Mouse (Mus musculus) heart, embryonic 12.5 days (tissue): ENCODE measurements around the gene Adam30. TPM values are rescaled to one million over a fixed set of nuclear protein-coding genes. Genes with fewer than 3 reads are reported as not detected.
"Not testable (repeated sequence)": the region's sequence is repeated elsewhere in the genome, so short reads cannot be mapped to it uniquely, and the experiment has no call there.

ENCODE experiments used
- ATAC-seq: fragments of 200-750 bp; cut with Nextera tagmentation; 2 replicates; pipeline ENCODE4 v1.8.0; 2017; ENCODE audit warnings: moderate TSS enrichment, moderate library complexity; ENCODE audit not compliant: insufficient number of reproducible peaks, low FRiP score
- H3K27ac ChIP-seq: fragments of 300-500 bp; sonication (generic); 2 replicates; pipeline ENCODE4 v1.5.1; 2016; ENCODE audit warnings: mild to moderate bottlenecking, moderate library complexity; ENCODE audit not compliant: poor library complexity, severe bottlenecking
- H3K27me3 ChIP-seq: fragments of 300-500 bp; sonication (generic); replicated peaks from 2 replicates; pipeline ENCODE4 v1.6.1; 2016; ENCODE audit warnings: mild to moderate bottlenecking, moderate library complexity
- H3K36me3 ChIP-seq: fragments of 300-500 bp; sonication (generic); 2 replicates; pipeline ENCODE4 v1.6.1; 2016; ENCODE audit warnings: mild to moderate bottlenecking, moderate library complexity
- H3K4me1 ChIP-seq: fragments of 300-500 bp; sonication (generic); replicated peaks from 2 replicates; pipeline ENCODE4 v1.6.1; 2016; ENCODE audit warnings: mild to moderate bottlenecking
- H3K4me2 ChIP-seq: fragments of 300-500 bp; sonication (generic); 2 replicates; pipeline ENCODE4 v1.6.1; 2016; ENCODE audit warnings: mild to moderate bottlenecking, moderate library complexity
- H3K4me3 ChIP-seq: fragments of 300-500 bp; sonication (generic); 2 replicates; pipeline ENCODE4 v1.5.1; 2016; ENCODE audit warnings: mild to moderate bottlenecking
- H3K9ac ChIP-seq: fragments of 300-500 bp; sonication (generic); 2 replicates; pipeline ENCODE4 v1.6.1; 2016; ENCODE audit warnings: mild to moderate bottlenecking, moderate library complexity
- H3K9me3 ChIP-seq: fragments of 300-500 bp; sonication (generic); replicated peaks from 2 replicates; pipeline ENCODE4 v1.6.1; 2016; ENCODE audit warnings: mild to moderate bottlenecking, moderate library complexity
- WGBS: fragments of 180-500 bp; shearing (Covaris S2); methylation state at CpG from one replicate; pipeline ENCODE4 v1.1.7; 2016; 5-methylcytosine and 5-hydroxymethylcytosine counted together
- polyA plus RNA-seq: library from polyadenylated mRNA; unstranded; fragments of >200 nt; fragmentation: Nextera tagmentation; extraction: Ambion mirVana; gene quantifications from 2 replicates; pipeline ENCODE4 v1.2.1, GENCODE M21; 2016

The Adam30 gene
- not detected in 2 replicates for polyA plus RNA-seq

GRCm38 (mm10) chr3:98160330-98160729, at the start of gene Adam30:
TSS of gene Adam30 (plus strand) at chr3:98160630.
- Histone ChIP-seq H3K27me3 (no peaks in the 10 kb centered on the region), H3K4me3 (no peak within 1 kb of the TSS), H3K4me1 (peaks cover 16% of the 10 kb centered on the region), H3K9me3 (no peaks in the 10 kb centered on the region), H3K36me3 (no peaks in the 10 kb centered on the region), H3K9ac (no peak within 1 kb of the TSS), H3K4me2 (no peak within 1 kb of the TSS), H3K27ac (no peak within 1 kb of the TSS)
- no peak for ATAC-seq
- WGBS = 71% methylated on average over 17 of the region's 17 CpGs

GRCm38 (mm10) chr3:98118252-98118651, 42.2 kb upstream of the Adam30 start:
- WGBS = 85% methylated on average over 3 of the region's 3 CpGs
- Histone ChIP-seq H3K27me3 (no peaks in the 10 kb centered on the region), H3K36me3 (peaks cover 88% of the 10 kb centered on the region), H3K4me1 (no peaks in the 10 kb centered on the region), H3K4me3 (no peak overlapping the region), H3K9ac (no peak overlapping the region), H3K27ac (no peak overlapping the region), H3K9me3 (no peaks in the 10 kb centered on the region), H3K4me2 (no peak overlapping the region)
- ATAC-seq = no peak

- no peak overlapping the region for H3K4me2 ChIP-seq
- peaks cover 89% of the 10 kb centered on the region for H3K36me3 ChIP-seq
- no peak for ATAC-seq
- H3K4me3 ChIP-seq = no peak overlapping the region
- WGBS = 83% methylated on average over 6 of the region's 6 CpGs
- no peaks in the 10 kb centered on the region for H3K9me3 ChIP-seq
- H3K9ac ChIP-seq = no peak overlapping the region
- H3K4me1 ChIP-seq = no peaks in the 10 kb centered on the region
- H3K27me3 ChIP-seq = no peaks in the 10 kb centered on the region
- H3K27ac ChIP-seq = no peak overlapping the region
Measured at GRCm38 (mm10) chr3:98119338-98119737, 41.1 kb upstream of the Adam30 start.

- 82% methylated on average over 6 of the region's 6 CpGs for WGBS
Measured at GRCm38 (mm10) chr3:98120884-98121283, 39.5 kb upstream of the Adam30 start.

GRCm38 (mm10) chr3:98127775-98128174, 32.7 kb upstream of the Adam30 start:
- no peaks in the 10 kb centered on the region for H3K9me3 ChIP-seq
- H3K9ac ChIP-seq = no peak overlapping the region
- peaks cover 10% of the 10 kb centered on the region for H3K4me1 ChIP-seq
- no peak overlapping the region for H3K27ac ChIP-seq
- peaks cover 85% of the 10 kb centered on the region for H3K36me3 ChIP-seq
- H3K4me2 ChIP-seq = no peak overlapping the region
- no peak for ATAC-seq
- no peak overlapping the region for H3K4me3 ChIP-seq
- 94% methylated on average over 2 of the region's 2 CpGs for WGBS
- H3K27me3 ChIP-seq = no peaks in the 10 kb centered on the region

More at GRCm38 (mm10) chr3:98120884-98121283, 39.5 kb upstream of the Adam30 start:
- Histone ChIP-seq H3K4me1 (0 out of 2 replicates have a peak, but pooled peaks cover 4% of the 10 kb centered on the region), H3K9me3 (no peaks in the 10 kb centered on the region), H3K4me2 (no peak overlapping the region), H3K9ac (no peak overlapping the region), H3K4me3 (no peak overlapping the region), H3K27ac (no peak overlapping the region), H3K36me3 (peaks cover 90% of the 10 kb centered on the region), H3K27me3 (no peaks in the 10 kb centered on the region)
- no peak for ATAC-seq

GRCm38 (mm10) chr3:98128716-98129115, 31.7 kb upstream of the Adam30 start:
- no peak overlapping the region for H3K9ac ChIP-seq
- no peak for ATAC-seq
- peaks cover 85% of the 10 kb centered on the region for H3K36me3 ChIP-seq
- H3K4me1 ChIP-seq = peaks cover 10% of the 10 kb centered on the region
- no peaks in the 10 kb centered on the region for H3K9me3 ChIP-seq
- H3K27ac ChIP-seq = no peak overlapping the region
- H3K27me3 ChIP-seq = no peaks in the 10 kb centered on the region
- no peak overlapping the region for H3K4me3 ChIP-seq
- WGBS = 55% methylated on average over 5 of the region's 5 CpGs
- H3K4me2 ChIP-seq = no peak overlapping the region

GRCm38 (mm10) chr3:98132140-98132539, 28.3 kb upstream of the Adam30 start:
- H3K9me3 ChIP-seq, H3K4me2 ChIP-seq, H3K4me1 ChIP-seq, H3K4me3 ChIP-seq, H3K9ac ChIP-seq, ATAC-seq, H3K27ac ChIP-seq, H3K27me3 ChIP-seq: not testable (repeated sequence)
- WGBS = 91% methylated on average over 4 of the region's 4 CpGs
- H3K36me3 ChIP-seq = peaks cover 85% of the 10 kb centered on the region

GRCm38 (mm10) chr3:98132636-98133035, 27.8 kb upstream of the Adam30 start:
- Histone ChIP-seq H3K27me3 (no peaks in the 10 kb centered on the region), H3K9ac (no peak overlapping the region), H3K4me3 (no peak overlapping the region), H3K4me1 (peaks cover 7% of the 10 kb centered on the region), H3K4me2 (no peak overlapping the region), H3K27ac (no peak overlapping the region), H3K9me3 (no peaks in the 10 kb centered on the region), H3K36me3 (peaks cover 85% of the 10 kb centered on the region)
- WGBS = 87% methylated on average over 8 of the region's 8 CpGs
- no peak for ATAC-seq

GRCm38 (mm10) chr3:98141456-98141855, 19.0 kb upstream of the Adam30 start:
- Histone ChIP-seq H3K36me3 (peaks cover 96% of the 10 kb centered on the region), H3K9ac (no peak overlapping the region), H3K4me3 (no peak overlapping the region), H3K4me2 (no peak overlapping the region), H3K27me3 (no peaks in the 10 kb centered on the region), H3K4me1 (no peaks in the 10 kb centered on the region), H3K9me3 (no peaks in the 10 kb centered on the region), H3K27ac (no peak overlapping the region)
- no peak for ATAC-seq
- 88% methylated on average over 15 of the region's 15 CpGs for WGBS

GRCm38 (mm10) chr3:98142862-98143261, 17.6 kb upstream of the Adam30 start:
- no peak overlapping the region for H3K27ac ChIP-seq
- WGBS = 92% methylated on average over 13 of the region's 13 CpGs
- no peaks in the 10 kb centered on the region for H3K27me3 ChIP-seq
- no peaks in the 10 kb centered on the region for H3K9me3 ChIP-seq
- peaks cover 96% of the 10 kb centered on the region for H3K36me3 ChIP-seq
- no peak overlapping the region for H3K4me3 ChIP-seq
- H3K4me1 ChIP-seq = no peaks in the 10 kb centered on the region
- no peak overlapping the region for H3K9ac ChIP-seq
- ATAC-seq = no peak
- no peak overlapping the region for H3K4me2 ChIP-seq

- H3K4me2 ChIP-seq = no peak overlapping the region
- peaks cover 90% of the 10 kb centered on the region for H3K36me3 ChIP-seq
- H3K9ac ChIP-seq = no peak overlapping the region
- no peak overlapping the region for H3K27ac ChIP-seq
- ATAC-seq = no peak
- H3K4me1 ChIP-seq = no peaks in the 10 kb centered on the region
- H3K27me3 ChIP-seq = no peaks in the 10 kb centered on the region
- no peak overlapping the region for H3K4me3 ChIP-seq
- no peaks in the 10 kb centered on the region for H3K9me3 ChIP-seq
- 83% methylated on average over 10 of the region's 10 CpGs for WGBS
Measured at GRCm38 (mm10) chr3:98145204-98145603, 15.2 kb upstream of the Adam30 start.
